Mouse (Mus musculus): ENCODE results near the gene Mymk.

Mymk gene

DNA sequence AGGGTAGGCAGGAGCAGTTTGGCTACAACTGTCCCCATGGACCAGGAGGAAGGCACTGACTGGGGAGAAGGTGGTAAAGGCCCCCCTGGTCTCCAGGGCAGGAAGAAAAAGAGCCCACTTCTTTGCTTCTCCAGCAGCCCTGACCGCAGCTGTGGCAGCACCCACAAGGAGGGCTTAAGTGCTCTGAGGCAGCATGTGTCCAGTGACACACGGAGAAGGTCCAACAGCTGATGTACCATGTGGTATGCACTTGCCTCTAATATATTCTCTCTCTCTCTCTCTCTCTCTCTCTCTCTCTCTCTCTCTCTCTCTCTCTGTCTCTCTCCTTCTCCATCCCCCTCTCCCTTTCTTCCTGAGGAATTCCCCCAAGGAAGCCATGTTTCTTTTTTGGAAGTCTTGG is at the start of gene Mymk:
TSS of gene Mymk (minus strand) at position 202 of the 400 bp plus-strand sequence.
- no peak for DNase-seq (ENCODE audit: low spot score in 2 of 2)

GRCm38 (mm10) chr2:27120241-27120641 is 48.3 kb upstream of the Mymk start:
- DNase-seq (ENCODE audit: low spot score in 2 of 2) = peak in 1 of 2 experiments; percentile 44

GRCm38 (mm10) chr2:27119766-27120165 is 47.8 kb upstream of the Mymk start:
- DNase-seq (ENCODE audit: low spot score in 2 of 2) = no peak

DNA sequence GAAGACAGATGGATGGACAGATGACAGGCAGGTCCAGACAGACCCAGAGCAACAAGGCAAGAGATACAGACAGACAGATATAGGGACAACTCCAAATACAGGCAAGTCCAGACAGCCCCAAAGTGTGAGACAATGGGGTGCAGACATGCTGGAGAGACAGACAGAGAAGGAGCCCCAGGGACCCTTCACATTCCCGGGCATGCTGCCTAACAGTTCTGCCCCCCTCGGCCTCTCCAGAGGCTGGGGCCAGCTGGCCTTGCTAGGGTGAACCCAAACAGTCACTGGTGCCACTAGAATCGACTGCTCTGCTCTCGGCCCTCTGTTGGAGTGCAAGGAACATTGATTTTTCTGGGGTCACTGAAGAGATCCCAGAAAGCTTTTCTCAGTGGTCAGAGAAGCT is 46.5 kb upstream of the Mymk start:
- DNase-seq (ENCODE audit: low spot score in 2 of 2) = no peak

GRCm38 (mm10) chr2:27114169-27114568 is 42.2 kb upstream of the Mymk start:
- no peak for DNase-seq (ENCODE audit: low spot score in 2 of 2)

- no peak for DNase-seq (ENCODE audit: low spot score in 2 of 2)
Observed at GRCm38 (mm10) chr2:27112585-27112984, 40.6 kb upstream of the Mymk start.

DNA sequence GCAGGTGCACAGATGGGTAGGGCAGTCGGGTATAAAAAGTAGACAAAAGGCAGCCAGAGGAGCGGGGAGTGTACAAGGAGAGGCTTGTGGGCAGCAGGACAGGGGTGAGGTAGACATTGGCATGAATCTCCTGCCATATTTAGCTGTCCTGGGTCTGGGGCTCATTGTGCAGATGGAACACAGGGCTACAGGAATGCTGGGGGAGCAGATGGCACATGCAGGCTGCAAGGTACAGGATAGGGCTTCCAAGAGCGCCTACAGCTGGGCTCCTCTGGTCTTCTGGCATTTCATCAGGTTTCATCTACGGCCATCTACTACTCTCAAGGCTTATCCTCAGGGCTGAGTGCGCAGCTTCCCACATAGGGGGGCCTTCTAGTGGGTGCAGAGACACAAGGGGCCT is 37.1 kb upstream of the Mymk start:
- no peak for DNase-seq (ENCODE audit: low spot score in 2 of 2)

DNA sequence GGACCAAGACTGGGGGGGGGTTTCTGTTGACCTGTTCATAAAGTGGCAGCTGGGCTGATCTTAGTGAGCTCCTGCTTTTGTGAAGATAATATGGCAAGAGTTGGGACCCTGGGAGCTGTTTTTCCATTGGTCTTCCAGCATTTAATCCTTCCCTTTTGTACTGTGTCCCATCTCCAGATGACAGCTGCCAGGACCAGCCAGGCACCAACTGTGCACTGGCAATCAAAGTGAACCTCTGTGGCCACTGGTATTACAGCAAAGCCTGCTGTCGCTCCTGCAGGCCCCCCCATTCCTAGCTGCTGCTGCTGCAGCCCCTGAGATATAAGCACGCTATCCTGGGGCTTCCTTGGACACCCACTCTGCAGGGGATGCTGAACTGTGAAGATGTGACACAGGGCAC is 36.2 kb upstream of the Mymk start:
- DNase-seq (ENCODE audit: low spot score in 2 of 2) = no peak

DNA sequence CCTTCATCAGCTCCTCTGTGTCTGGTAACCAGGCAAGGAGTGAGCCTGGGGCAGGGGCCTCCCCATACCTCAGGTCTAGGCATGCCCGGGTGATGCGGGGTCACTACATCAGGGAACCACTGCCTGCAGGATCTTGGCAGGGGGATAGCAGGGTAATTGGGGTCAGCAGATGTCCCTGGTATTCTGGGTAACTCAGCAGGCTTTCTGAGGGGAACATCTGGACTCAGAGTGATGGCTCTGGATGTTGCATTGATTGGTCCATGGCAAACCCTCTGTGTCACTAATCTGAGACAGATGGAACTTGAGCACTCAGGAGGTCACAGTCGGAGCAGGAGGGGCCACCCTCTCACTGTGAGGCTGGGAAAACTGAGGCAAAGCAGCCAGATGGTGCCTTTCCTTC is 34.8 kb upstream of the Mymk start:
- no peak for DNase-seq (ENCODE audit: low spot score in 2 of 2)

GRCm38 (mm10) chr2:27103554-27103953 is 31.6 kb upstream of the Mymk start:
- no peak for DNase-seq (ENCODE audit: low spot score in 2 of 2)

GRCm38 (mm10) chr2:27097776-27098175 is 25.8 kb upstream of the Mymk start:
- peak in 1 of 2 experiments; percentile 40 for DNase-seq (ENCODE audit: low spot score in 2 of 2)

DNA sequence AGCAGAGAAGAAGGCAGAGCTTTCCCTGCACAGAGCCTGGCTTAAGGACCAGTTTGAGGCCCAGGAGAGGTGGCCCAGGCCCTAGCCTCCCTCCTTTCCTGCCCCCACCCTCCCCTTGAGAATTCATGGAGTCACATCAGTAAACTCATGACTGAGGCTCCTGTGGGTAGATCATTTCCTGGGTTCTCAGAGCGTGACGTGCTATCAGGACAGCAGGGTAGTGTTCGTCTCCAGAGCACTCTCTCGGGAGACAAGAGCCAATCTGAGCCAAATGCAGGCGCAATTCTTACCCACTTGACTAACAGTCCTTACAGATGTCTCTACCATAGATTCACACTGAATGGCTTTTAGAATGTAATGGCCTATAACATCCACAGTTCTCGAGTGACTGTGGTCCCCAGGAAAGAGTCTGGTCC is 25.3 kb upstream of the Mymk start:
- no peak for DNase-seq (ENCODE audit: low spot score in 2 of 2)

GRCm38 (mm10) chr2:27096341-27096981 is 24.5 kb upstream of the Mymk start:
- no peak for DNase-seq (ENCODE audit: low spot score in 2 of 2)

GRCm38 (mm10) chr2:27095178-27095577 is 23.2 kb upstream of the Mymk start:
- no peak for DNase-seq (ENCODE audit: low spot score in 2 of 2)

DNA sequence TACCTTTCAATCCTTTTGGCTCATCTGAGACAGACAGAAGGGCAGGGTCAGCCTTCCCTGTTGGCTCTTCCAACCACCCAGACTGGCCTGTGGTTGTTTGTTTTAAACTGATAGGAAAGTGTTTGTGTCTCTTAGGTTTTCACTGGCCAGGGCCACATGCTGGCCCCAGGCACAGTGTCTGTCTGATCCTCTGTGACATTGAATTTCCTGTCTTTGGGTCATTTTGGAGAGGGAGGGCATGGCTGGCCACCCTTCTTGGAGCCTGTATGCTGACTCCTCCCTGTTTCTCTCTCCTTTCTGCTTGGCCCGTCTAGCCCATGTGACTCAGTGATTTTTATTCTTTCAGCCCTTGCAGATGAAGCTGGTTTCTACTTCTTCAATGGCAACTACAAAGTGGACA is 17.3 kb upstream of the Mymk start:
- DNase-seq (ENCODE audit: low spot score in 2 of 2) = no peak

GRCm38 (mm10) chr2:27088700-27089099 is 16.7 kb upstream of the Mymk start:
- DNase-seq (ENCODE audit: low spot score in 2 of 2) = no peak

GRCm38 (mm10) chr2:27088071-27088644 is 16.2 kb upstream of the Mymk start:
- no peak for DNase-seq (ENCODE audit: low spot score in 2 of 2)

DNA sequence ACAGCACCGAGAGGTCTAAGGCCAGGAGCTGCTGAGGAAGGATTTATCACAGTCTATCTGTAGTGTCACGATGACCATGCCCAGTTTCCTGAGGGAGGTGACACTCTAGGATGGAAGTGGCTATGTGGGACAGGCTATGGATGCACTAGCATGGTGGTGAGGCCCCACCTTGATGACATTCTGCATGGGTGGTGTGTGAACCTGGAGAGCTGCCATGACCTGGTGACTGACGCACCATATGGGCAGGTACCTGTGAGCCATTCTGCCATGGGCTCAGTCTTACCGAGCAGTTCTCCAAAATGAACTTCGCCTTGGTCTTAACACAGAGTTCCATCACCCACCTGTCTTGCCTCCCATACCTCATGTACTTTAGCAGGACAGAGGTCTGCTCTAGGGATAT is 15.6 kb upstream of the Mymk start:
- DNase-seq (ENCODE audit: low spot score in 2 of 2) = no peak

GRCm38 (mm10) chr2:27086483-27087010 is 14.6 kb upstream of the Mymk start:
- no peak for DNase-seq (ENCODE audit: low spot score in 2 of 2)

GRCm38 (mm10) chr2:27085801-27086200 is 13.8 kb upstream of the Mymk start:
- no peak for DNase-seq (ENCODE audit: low spot score in 2 of 2)

DNA sequence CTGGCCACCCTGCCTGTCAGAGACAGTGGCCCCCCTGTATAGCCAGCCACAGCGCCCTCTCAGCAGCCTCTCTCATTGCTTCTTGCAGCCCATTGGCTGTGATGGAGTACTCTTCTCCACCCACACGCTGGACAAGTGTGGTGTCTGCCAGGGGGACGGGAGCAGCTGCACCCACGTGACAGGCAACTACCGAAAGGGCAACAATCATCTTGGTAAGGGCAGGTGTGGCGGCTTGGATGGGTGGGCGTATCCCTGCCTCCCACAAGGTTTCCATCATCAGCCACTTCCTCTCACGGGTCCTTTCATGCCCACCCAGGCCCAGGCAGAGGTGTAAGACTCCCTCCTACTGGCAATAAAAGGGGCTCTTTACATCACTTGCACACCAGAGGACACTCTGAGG is 13.0 kb upstream of the Mymk start:
- DNase-seq (ENCODE audit: low spot score in 2 of 2) = no peak

DNA sequence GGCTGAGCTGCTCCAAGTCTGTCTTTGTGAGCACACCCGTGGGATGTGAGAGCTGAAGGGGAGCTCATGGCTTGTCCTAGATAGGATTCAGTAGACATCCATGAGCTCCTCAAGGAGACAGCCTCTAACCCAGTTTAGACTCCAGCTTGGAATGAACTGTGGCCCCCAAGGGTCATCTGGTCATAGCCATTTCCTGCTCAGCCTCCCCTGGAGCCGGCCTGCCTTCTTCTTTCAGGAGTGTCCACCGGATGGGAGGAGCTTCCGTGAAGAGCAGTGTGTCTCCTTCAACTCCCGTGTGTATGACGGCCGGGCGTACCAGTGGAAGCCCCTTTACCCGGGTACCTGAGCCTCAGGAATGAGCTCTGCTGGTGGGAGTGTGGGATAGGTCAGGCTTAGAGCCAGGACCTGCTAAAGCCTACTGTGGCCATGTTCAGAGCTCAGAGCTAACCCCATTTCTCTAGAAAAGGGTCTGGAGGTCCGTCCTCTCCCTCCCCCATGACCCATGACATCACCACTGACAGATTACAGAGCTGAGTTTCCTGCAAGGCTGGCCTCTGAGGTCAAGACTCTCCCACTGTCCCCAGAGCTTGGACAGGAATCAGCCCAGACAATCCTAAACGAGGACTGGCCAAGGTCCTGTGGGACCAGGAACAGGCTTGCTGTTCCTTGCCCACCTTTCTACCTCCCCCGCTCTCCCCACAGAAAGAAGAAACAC is 11.9 kb upstream of the Mymk start:
- no peak for DNase-seq (ENCODE audit: low spot score in 2 of 2)

- DNase-seq (ENCODE audit: low spot score in 2 of 2) = peak in 1 of 2 experiments; percentile 12
Observed at GRCm38 (mm10) chr2:27079649-27080048, 7.7 kb upstream of the Mymk start.
